Mouse (Mus musculus): ENCODE results near the gene Nr6a1.

The Nr6a1 gene

DNA sequence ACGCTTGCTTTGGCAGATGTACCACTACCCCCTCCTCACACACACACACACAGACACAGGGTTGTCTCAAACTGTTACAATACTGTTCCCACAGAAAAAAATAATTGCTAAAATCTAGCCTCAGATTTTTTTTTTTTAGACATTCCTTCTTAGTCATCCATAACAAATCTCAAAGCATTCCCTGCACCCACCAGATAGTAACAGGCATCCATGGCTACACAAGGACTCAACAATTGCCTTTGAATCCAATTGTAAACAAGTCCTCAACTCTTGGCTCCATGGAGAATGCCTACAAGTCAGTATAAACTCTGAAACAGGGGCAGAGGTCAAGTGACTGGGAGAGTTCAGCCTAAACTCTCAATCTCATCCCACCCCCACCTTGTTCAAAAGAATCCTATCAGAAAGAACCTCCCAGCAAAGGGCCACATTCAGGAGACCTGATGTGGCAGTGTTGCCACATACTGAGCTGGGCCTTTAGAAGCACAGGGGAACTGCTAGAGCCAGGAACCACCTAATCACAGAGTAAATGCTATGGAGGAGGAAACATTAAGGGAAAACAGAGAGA, 52.9 kb downstream of the Nr6a1 start:
- DNase-seq (ENCODE audit: extremely low spot score, low spot score), result no peak

DNA sequence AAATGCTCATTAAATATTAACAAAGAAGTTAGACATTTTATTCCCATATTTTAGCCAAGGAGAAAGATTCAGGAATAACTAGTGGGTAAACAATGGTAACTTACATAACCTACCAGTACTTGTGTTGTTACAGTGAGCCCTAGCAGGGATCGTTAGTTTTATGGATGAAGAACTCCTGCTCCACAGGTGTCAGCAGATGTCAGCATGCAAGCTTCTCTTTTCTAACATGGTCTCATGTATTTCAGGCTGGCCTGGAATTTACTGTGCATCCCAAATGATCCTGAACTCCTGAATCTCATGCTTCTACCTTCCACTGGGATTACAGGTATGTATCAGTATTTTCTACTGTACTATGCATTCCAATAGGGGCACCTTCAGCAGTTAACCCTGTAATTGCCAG, 54.8 kb downstream of the Nr6a1 start:
- no peak for DNase-seq (ENCODE audit: extremely low spot score, low spot score)

DNA sequence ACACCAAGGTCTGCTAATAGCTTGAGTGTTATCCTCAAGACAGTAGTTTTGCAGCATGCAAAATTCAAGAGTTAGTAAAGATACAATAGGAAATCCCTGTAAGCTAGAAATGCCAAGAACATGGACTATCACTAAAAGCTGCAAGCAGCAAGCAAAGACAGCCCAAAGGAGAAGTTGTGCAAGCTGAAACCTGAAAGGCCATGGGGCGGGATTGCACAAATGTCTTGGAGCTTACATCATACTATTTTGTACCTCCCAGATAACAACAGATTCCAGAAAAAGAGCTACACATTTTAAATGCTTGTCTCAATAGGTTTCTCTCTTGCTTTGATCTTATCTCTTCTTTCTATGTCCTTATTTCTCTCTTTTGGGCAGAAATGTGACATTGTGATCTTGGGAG, 60.8 kb downstream of the Nr6a1 start:
- DNase-seq (ENCODE audit: extremely low spot score, low spot score), result no peak

DNA sequence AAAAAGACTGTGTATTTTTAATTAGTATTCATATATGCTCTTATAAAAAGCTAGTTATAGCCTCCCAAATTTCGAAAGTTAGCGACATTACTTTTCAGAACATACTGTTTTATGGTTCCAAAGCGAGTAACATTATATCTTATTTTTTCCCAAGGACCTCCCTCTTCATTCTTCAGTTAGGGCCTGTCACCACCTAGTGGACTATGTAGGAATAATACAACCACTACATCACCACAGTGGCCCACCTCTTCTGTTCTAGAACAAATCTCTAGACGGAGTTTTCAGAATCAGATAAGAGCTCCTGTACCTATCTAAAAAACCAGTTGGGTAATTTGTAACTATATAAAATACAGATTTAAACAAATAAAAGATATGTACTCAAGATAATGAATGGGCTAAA, 63.5 kb downstream of the Nr6a1 start:
- DNase-seq (ENCODE audit: extremely low spot score, low spot score), result no peak

DNA sequence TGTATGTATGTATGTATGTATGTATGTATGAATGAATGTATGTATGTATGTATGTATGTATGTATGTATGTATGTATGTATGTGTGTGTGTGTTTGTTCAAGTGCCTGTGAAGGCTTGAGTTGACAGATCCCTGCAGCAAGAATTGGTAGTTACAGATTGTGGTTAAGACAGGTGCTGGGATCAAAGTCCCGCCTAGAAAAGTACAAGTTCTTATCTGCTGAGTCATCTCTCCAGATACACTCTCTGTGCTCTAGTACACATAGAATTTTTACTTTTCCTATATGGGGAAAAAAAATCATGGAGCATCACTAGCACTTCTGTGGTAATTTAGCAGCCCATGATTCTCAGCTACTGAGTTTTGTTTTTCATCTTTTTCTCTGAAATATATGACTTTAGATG, 75.7 kb downstream of the Nr6a1 start:
- no peak for DNase-seq (ENCODE audit: extremely low spot score, low spot score)

DNA sequence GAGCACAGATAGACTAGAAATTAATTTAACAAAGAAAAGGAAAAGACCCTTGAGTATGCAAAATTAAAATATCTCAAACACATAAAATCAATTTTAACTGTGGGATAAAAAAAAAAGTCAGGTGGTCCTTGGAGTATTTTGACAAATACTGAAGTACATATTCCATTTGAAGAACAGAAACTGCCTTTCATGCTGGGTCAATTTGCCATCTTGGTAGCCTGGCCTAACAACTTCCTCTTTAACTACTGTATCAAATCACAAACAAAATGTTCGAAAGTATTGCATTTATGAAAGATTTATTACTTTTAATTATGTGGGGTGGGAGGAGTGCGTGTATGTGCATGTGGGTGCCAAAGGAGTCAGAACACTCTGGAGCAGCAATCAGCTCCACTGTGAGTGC, 81.2 kb downstream of the Nr6a1 start:
- no peak for DNase-seq (ENCODE audit: extremely low spot score, low spot score)

DNA sequence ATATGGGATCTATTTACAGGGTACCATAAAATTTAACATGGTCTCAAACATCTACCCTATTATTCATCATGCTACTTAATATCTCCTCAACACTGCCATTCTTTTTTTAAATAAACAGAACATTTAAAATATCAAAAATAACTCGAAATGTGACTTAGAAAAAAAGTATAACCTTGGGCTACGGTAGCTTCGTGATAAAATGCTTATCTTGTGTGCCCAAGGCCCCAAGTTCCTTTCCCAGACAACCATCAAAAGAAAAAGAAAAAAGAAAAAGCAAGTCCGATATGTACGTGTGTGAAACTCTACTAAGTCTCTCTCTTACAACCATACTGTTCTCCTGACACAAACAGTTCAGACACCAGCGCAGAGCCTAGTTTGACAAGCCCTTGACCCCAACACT, 92.0 kb downstream of the Nr6a1 start:
- DNase-seq (ENCODE audit: extremely low spot score, low spot score), result no peak

DNA sequence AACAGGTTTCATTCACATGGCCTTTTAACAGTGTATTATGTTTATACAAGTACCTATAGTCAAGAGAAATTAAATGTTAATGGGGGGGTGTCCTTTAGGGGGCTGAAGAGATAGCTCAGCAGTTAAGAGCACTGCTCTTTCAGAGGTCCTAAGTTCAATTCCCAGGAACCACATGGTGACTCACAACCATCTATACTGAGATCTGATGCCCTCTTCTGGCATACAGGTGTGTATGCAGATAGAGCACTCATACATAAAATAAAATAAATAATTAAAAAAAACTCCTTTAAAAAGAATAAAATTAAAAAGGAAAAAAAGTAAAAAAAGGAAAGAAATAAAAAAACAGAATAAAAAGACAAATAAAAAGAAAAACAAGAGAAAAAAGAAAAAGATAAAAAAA, 95.5 kb downstream of the Nr6a1 start:
- DNase-seq (ENCODE audit: extremely low spot score, low spot score), result no peak

DNA sequence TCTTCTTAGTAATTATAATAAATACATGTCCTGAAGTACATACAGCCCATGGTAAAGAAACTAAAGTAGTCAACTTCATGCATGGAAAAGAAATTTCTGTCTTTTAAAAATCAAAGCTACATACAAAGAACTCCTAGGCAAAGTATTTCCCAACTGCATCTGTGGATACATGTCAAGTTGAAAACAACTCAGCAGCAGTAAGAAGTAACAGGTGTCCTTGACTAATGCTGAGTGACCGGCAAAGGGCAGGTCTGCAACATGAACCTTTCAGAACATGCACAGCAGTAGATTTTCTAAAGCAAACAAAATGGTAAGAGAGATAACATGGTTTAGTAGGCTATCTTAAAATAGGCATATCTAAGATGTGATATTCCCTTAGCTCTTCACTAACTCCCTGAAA, 98.0 kb downstream of the Nr6a1 start:
- DNase-seq (ENCODE audit: extremely low spot score, low spot score), result no peak

DNA sequence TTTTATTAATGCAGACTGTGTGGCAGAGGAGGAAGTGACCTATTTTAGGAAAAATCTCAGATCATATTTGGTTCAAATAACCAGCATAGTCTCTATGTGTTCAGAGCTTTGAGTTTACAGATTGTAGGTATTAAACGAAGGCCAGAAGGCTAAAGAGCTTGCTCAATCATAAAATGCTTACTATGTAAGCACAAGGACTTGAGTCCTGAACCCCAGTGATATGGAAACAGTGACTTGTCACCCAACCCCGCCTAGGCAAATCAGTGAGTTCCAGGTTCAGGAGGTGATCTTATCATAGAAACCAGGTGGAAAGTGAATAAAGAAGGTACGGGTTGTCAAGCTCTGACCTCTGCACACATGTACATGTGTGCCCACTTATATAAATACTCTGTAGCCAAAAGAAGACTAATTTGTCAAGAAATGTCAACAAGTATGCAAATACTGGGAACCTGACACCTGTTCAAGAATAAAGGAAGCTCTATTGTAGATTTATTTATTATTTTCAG, 99.6 kb downstream of the Nr6a1 start:
- no peak for DNase-seq (ENCODE audit: extremely low spot score, low spot score)

DNA sequence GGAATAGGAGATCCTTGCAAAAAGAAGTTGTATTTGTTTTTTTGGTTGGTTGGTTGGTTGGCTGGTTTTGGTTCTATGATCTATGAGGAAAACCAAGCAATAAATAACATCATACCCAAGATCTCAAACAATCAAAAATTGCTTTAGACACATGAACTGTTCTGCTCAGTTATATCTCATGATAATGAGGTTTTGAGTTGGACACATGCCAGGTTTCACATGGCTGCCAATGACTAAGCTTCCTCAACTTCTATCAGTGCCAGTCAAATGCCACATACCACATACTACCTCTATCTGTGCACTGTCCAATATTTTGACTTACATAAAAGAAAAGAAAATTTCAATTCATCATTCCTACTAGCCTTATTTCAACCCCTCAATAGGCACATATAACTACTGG, 101.3 kb downstream of the Nr6a1 start:
- no peak for DNase-seq (ENCODE audit: extremely low spot score, low spot score)

DNA sequence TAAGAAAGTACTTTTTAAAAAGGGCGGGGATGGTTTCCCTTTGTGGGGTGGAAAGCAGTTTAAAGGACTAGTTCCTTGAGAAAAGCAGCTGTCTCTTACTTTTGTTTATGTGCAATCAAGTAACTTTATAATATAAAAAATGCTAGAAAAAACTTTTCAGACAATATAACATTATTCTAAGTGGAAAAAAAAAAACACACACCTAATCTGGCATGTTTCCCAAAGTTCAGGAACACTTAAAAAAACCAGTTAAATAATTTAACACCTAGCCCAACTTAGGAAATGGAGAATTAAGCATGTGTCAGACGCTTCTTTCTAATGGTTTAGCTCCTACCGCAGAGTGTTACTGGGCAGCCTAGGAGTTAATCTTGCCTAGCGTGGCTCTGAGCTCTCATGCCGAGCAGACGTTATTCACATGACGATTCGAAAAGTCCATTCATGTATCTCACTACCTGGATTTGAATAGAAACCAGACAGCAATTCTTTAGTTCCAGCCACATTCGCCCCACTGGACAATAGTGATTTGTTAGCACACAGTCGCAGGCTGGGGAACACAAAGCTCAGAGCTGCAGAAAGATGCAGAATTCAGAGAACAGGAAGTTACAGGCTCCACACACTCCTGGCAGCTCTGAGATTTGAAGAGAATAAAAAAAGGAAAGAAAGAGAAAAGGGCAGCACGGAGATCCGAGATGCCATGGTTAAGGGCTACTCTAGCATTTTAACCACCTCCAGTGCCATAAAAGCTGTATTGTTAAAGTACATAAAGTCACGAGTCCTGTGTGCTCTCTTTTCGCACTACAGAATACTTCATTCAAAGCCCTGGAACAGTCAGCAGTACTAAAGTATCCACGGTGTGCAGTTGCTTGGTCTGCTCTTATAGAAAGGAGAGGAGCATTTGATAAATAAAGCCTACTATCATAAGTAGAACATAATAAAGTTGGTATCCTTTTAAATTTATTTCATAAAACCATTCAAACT, 102.4 kb downstream of the Nr6a1 start:
- DNase-seq (ENCODE audit: extremely low spot score, low spot score), result peak; percentile 67

DNA sequence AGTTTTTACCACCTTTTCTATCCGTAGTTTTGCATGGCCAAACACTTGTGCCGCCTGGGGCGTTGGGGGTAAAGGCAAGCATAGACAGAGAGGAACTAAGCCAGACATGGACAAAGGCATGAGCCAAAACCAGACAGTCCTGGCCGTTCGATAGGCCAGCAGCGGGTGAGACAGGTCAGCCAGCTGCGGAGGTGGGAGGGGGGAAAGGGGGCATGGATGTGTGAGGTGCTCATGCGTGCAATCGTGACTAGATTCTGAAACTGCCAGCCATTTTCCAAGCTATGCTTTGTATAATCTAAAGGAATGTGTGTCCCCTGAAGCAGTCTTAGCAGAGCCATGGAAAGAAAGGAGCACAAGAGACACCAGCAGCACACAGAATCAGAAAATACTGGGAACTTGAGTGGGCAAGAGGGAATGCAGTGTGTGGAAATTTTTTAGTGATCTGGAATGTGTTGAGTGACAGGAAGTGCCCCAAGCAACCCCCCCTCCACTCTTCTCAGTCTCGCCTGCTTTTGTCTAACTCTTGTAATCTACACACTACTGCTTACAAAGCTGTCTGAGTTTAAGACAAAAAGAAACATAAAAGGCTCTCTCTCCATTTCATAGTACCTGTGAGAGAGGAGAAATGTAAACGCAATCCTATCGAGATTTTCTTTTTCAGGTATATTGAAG, 103.4 kb downstream of the Nr6a1 start:
- DNase-seq (ENCODE audit: extremely low spot score, low spot score), result peak; percentile 88

DNA sequence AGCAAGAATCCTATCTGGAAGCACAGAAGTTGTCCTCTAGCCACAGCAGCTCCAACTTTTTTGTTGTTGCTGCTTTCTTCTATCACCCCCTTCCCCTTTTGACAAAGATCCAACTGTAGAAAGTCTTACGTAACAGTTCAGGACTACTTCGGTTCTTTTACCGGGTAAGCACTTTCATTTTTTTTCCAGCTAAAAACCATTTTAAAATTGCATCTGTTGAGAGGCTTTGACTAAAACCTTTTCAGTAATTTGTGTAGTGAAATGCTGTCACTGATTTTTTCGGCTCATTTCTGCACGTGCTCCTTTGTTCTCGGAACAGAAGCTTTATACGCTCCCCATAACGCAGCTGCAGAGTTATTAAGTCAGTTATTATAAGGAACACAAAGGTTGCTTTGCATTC, 104.1 kb downstream of the Nr6a1 start:
- DNase-seq (ENCODE audit: extremely low spot score, low spot score), result no peak

DNA sequence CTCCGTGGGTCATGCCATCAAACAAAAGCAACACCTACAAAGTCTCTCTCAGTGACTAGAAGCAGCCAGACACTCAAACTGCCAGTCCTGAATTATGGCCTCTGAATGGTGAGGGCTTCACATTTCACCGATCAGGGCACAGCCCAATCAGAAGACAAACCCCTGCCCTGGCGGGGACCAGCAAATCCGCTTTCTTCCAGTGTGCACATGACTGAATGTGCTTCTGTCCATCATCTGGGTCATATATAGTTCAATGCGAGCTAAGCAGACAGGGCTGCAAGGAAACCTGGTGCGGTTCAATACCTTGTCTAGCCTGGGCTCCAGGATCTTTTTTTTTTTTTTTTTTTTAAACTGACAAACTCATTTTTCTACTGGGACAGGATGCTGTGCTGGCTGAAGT, 104.5 kb downstream of the Nr6a1 start:
- DNase-seq (ENCODE audit: extremely low spot score, low spot score), result peak; percentile 78

DNA sequence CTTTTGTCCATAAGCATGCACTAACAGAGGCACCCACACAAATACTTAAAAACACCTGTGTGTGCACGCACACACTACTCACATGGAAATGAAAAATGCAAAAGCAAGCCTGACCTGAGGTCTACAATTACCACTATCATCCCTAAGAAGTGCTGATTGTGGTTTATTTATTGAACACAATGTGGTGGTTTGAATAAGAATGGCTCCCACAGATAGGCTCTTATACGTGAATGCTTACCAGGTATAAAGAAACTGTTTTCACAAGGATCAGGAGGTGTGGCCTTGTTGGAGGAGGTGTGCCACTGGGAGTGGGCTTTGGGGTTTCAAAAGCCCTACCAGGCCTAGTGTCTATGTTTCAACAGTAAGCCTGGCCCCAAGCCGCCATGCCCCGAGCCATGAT, 110.0 kb downstream of the Nr6a1 start:
- DNase-seq (ENCODE audit: extremely low spot score, low spot score), result no peak

DNA sequence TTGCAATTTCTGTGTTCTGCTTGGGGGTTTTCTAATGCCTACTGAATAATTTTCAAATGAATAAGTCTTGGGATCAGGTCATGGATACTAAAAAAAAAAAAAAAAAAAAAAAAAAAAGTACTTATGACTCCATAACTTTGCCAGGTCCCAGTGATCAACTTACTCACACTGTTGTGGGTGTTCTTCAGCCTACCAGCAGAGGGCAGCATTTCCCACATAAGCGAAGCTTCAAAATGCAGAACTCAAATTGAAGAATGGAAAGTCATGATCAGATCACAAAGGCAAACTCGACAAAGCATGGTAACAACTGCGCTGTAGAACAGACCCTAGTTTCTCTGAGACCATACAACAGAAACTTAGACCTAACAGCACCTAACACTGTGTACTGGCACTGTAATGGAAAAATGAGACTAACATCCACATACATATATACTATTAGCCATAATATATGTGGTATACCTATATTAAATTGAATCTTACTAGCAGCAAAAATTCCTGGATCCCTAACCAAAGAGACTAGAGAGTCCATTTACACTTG, 130.3 kb downstream of the Nr6a1 start:
- peak; percentile 67 for DNase-seq (ENCODE audit: extremely low spot score, low spot score)

DNA sequence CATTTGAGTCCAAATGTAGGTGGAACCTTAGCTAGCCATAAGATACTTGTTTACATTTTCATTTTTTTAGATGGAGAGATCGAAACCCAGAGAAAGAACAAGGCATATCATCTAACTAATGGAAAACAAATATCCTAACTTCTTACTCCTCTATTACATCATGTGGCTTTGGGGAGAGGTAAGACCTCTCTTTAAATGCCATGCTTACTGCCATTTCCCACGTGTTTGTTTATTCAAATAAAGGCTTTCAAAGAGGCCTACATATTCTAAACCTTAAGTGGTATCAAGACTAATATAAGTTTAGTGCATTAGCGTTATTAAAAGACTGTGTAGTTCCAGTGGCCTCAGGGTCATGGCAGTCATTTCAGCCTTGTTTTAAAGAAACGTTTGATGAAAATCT, 140.2 kb downstream of the Nr6a1 start:
- no peak for DNase-seq (ENCODE audit: extremely low spot score, low spot score)

DNA sequence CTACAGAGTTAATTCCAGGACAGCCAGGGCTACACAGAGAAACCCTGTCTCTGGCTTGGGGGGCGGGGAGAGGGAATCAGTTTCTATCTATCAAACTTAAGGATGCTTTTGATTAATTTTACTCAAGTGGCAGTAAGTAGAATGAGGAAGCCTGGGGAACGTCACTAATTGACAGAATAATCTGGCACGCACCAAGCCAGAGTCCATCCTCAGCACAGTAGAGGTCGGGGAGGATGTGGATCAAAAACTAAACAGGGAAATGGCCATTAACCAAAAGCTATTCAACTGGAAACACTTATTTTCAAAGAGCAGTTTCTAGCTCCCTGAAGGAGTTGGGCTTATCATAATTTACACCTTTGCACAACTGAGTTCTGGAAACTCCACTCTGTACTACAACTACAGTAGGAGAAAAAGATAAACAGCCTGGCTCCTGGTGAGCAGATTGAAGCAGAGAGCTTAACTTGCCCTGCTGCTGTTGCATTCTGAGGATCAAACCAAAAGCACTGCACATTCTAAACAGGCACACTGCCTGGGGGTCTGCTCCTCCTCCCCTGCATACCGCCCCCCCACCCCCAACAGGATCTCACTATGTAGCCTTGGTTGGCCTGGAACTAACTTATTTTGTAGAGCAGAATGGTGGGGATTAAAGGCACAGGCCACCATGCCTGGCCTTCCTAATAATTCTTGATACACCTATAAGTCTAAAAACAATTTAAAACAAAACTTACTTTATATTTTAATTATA, 141.1 kb downstream of the Nr6a1 start:
- DNase-seq (ENCODE audit: extremely low spot score, low spot score), result no peak

DNA sequence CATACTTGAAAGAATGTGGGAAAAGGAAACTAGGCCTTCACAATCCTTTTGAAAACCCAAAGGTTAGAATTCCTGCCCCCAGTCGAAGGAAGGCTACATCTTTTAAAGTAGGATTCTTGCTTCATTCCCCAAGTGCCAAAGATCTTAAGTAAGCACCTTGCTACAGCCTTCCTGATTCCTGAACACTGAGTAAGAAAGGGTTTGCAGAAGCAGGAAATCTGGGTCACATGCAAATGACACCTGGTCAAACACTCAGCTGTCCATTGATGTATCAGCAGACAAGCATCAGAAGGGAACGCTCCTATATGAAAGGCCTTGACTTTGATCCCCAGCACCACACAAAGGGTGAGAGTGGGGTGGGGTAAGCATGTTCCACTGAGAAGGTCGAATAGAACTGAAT, 142.4 kb downstream of the Nr6a1 start:
- DNase-seq (ENCODE audit: extremely low spot score, low spot score), result no peak

DNA sequence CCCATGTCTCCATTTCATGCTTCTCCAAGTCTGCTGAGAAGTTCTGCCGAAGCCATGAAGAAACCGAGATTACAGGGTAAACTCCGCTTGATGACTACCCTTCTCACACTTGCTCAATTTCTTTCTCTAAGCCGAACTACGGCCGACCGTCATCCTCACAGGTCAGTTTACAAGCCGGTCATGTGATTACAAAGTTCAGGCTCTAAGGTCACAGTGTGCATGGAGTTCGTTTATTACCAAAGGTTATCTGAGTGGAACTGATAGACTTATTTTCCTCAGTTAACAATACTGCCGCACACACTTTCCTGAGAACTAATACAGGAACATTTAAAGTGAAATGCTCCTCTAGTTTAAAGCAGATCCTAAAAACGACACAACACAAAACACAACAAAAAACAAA, 143.1 kb downstream of the Nr6a1 start:
- peak; percentile 35 for DNase-seq (ENCODE audit: extremely low spot score, low spot score)
